Mouse (Mus musculus): ENCODE measurements around the gene Fxn. TPM values are rescaled to one million over a fixed set of nuclear protein-coding genes. Genes with fewer than 3 reads are reported as not detected.

Gene Fxn
- polyA plus RNA-seq, 1 experiment from 2014 or later: 34.2 TPM

- Histone ChIP-seq H3K9me3 (ENCODE audit: low read length) (no peaks in the 10 kb centered on the region), H3K4me2 (ENCODE audit: low read depth, low read length) (no peak overlapping the region), H3K9ac (replicated peaks) (no peak overlapping the region), H3K27ac (ENCODE audit: low read depth) (no peak overlapping the region), H3K4me3 (ENCODE audit: low read depth, low read length) (no peak overlapping the region), H3K36me3 (replicated peaks; ENCODE audit: insufficient read depth, low read length) (no peaks in the 10 kb centered on the region), H3K27me3 (ENCODE audit: insufficient read depth, low read length) (no peaks in the 10 kb centered on the region), H3K4me1 (ENCODE audit: insufficient read depth) (no peaks in the 10 kb centered on the region)
- no peak for ATAC-seq
- WGBS (ENCODE audit: insufficient replicate concordance): 77% methylated on average over 10 of the region's 10 CpGs
- TF ChIP-seq CTCF (IDR thresholded peaks at IDR 0.05; ENCODE audit: low read depth): no peak
- no peak for TF ChIP-seq EP300 (IDR thresholded peaks at IDR 0.05; ENCODE audit: low read depth)
- DNase-seq: no peak
Observed at GRCm38 (mm10) chr19:24302198-24302597, 21.8 kb upstream of the Fxn start.

- H3K4me1 ChIP-seq (ENCODE audit: insufficient read depth): no peaks in the 10 kb centered on the region
- H3K27ac ChIP-seq (ENCODE audit: low read depth): no peak overlapping the region
- no peaks in the 10 kb centered on the region for H3K27me3 ChIP-seq (ENCODE audit: insufficient read depth, low read length)
- 57% methylated on average over 5 of the region's 5 CpGs for WGBS (ENCODE audit: insufficient replicate concordance)
- H3K4me2 ChIP-seq (ENCODE audit: low read depth, low read length): no peak overlapping the region
- no peak overlapping the region for H3K4me3 ChIP-seq (ENCODE audit: low read depth, low read length)
- no peaks in the 10 kb centered on the region for H3K36me3 ChIP-seq (replicated peaks; ENCODE audit: insufficient read depth, low read length)
- H3K9me3 ChIP-seq (ENCODE audit: low read length): no peaks in the 10 kb centered on the region
- TF ChIP-seq EP300 (IDR thresholded peaks at IDR 0.05; ENCODE audit: low read depth) (no peak), CTCF (IDR thresholded peaks at IDR 0.05; ENCODE audit: low read depth) (no peak)
- no peak overlapping the region for H3K9ac ChIP-seq (replicated peaks)
- no peak for ATAC-seq
- no peak for DNase-seq
Observed at GRCm38 (mm10) chr19:24301768-24302148, 21.4 kb upstream of the Fxn start.

GRCm38 (mm10) chr19:24300994-24301767 is 20.8 kb upstream of the Fxn start:
- H3K4me3 ChIP-seq (ENCODE audit: low read depth, low read length): peak overlapping the region; percentile 16
- ATAC-seq (peak; percentile 86), DNase-seq (peak; percentile 74)
- no peaks in the 10 kb centered on the region for H3K27me3 ChIP-seq (ENCODE audit: insufficient read depth, low read length)
- no peaks in the 10 kb centered on the region for H3K9me3 ChIP-seq (ENCODE audit: low read length)
- no peaks in the 10 kb centered on the region for H3K36me3 ChIP-seq (replicated peaks; ENCODE audit: insufficient read depth, low read length)
- TF ChIP-seq CTCF (IDR thresholded peaks at IDR 0.05; ENCODE audit: low read depth): peak; percentile 96
- TF ChIP-seq EP300 (IDR thresholded peaks at IDR 0.05; ENCODE audit: low read depth): no peak
- H3K27ac ChIP-seq (ENCODE audit: low read depth): no peak overlapping the region
- H3K9ac ChIP-seq (replicated peaks): 0 out of 2 replicates have a peak overlapping the region, but pooled peaks have one; percentile 8
- peak overlapping the region; percentile 56 for H3K4me2 ChIP-seq (ENCODE audit: low read depth, low read length)
- WGBS (ENCODE audit: insufficient replicate concordance): 14% methylated on average over 9 of the region's 9 CpGs
- no peaks in the 10 kb centered on the region for H3K4me1 ChIP-seq (ENCODE audit: insufficient read depth)

- TF ChIP-seq EP300 (IDR thresholded peaks at IDR 0.05; ENCODE audit: low read depth) (no peak), CTCF (IDR thresholded peaks at IDR 0.05; ENCODE audit: low read depth) (no peak)
- no peak overlapping the region for H3K9ac ChIP-seq (replicated peaks)
- DNase-seq (no peak), ATAC-seq (no peak)
- 73% methylated on average over 5 of the region's 5 CpGs for WGBS (ENCODE audit: insufficient replicate concordance)
- H3K4me1 ChIP-seq (ENCODE audit: insufficient read depth): no peaks in the 10 kb centered on the region
- H3K4me2 ChIP-seq (ENCODE audit: low read depth, low read length): no peak overlapping the region
- no peak overlapping the region for H3K4me3 ChIP-seq (ENCODE audit: low read depth, low read length)
- no peaks in the 10 kb centered on the region for H3K9me3 ChIP-seq (ENCODE audit: low read length)
- no peak overlapping the region for H3K27ac ChIP-seq (ENCODE audit: low read depth)
- no peaks in the 10 kb centered on the region for H3K36me3 ChIP-seq (replicated peaks; ENCODE audit: insufficient read depth, low read length)
- H3K27me3 ChIP-seq (ENCODE audit: insufficient read depth, low read length): no peaks in the 10 kb centered on the region
Observed at GRCm38 (mm10) chr19:24293537-24293936, 13.1 kb upstream of the Fxn start.

GRCm38 (mm10) chr19:24284187-24284586 is 3.8 kb upstream of the Fxn start:
- DNase-seq (peak; percentile 63), ATAC-seq (no peak)
- Histone ChIP-seq H3K9ac (replicated peaks) (no peak overlapping the region), H3K4me2 (ENCODE audit: low read depth, low read length) (no peak overlapping the region), H3K4me3 (ENCODE audit: low read depth, low read length) (no peak overlapping the region), H3K36me3 (replicated peaks; ENCODE audit: insufficient read depth, low read length) (no peaks in the 10 kb centered on the region), H3K27ac (ENCODE audit: low read depth) (no peak overlapping the region), H3K9me3 (ENCODE audit: low read length) (no peaks in the 10 kb centered on the region), H3K27me3 (ENCODE audit: insufficient read depth, low read length) (no peaks in the 10 kb centered on the region), H3K4me1 (ENCODE audit: insufficient read depth) (peaks cover 8% of the 10 kb centered on the region)
- WGBS (ENCODE audit: insufficient replicate concordance): 62% methylated on average over 4 of the region's 4 CpGs
- TF ChIP-seq CTCF (IDR thresholded peaks at IDR 0.05; ENCODE audit: low read depth) (peak; percentile 94), EP300 (IDR thresholded peaks at IDR 0.05; ENCODE audit: low read depth) (no peak)

GRCm38 (mm10) chr19:24281288-24281980 is 1.0 kb upstream of the Fxn start:
- peak overlapping the region; percentile 93 for H3K4me2 ChIP-seq (ENCODE audit: low read depth, low read length)
- H3K9ac ChIP-seq (replicated peaks): peak overlapping the region; percentile 75; the same call in 1 of the 2 replicates
- H3K27ac ChIP-seq (ENCODE audit: low read depth): peak overlapping the region; percentile 94; the same call in 1 of the 2 replicates
- no peaks in the 10 kb centered on the region for H3K27me3 ChIP-seq (ENCODE audit: insufficient read depth, low read length)
- TF ChIP-seq CTCF (IDR thresholded peaks at IDR 0.05; ENCODE audit: low read depth) (no peak), EP300 (IDR thresholded peaks at IDR 0.05; ENCODE audit: low read depth) (no peak)
- ATAC-seq: no peak
- no peaks in the 10 kb centered on the region for H3K9me3 ChIP-seq (ENCODE audit: low read length)
- H3K36me3 ChIP-seq (replicated peaks; ENCODE audit: insufficient read depth, low read length): no peaks in the 10 kb centered on the region; the same call in 1 of the 2 replicates
- H3K4me1 ChIP-seq (ENCODE audit: insufficient read depth): peaks cover 13% of the 10 kb centered on the region
- 27% methylated on average over 7 of the region's 7 CpGs for WGBS (ENCODE audit: insufficient replicate concordance)
- no peak for DNase-seq
- H3K4me3 ChIP-seq (ENCODE audit: low read depth, low read length): peak overlapping the region; percentile 77

Measured in liver, postnatal 0 days (tissue).